Mouse (Mus musculus): ENCODE data around the gene Alpk1. TPM values are rescaled to one million over a fixed set of nuclear protein-coding genes. Genes with fewer than 3 reads are reported as not detected.

The Alpk1 gene
- polyA plus RNA-seq, 1 experiment: 3.1 TPM

DNA sequence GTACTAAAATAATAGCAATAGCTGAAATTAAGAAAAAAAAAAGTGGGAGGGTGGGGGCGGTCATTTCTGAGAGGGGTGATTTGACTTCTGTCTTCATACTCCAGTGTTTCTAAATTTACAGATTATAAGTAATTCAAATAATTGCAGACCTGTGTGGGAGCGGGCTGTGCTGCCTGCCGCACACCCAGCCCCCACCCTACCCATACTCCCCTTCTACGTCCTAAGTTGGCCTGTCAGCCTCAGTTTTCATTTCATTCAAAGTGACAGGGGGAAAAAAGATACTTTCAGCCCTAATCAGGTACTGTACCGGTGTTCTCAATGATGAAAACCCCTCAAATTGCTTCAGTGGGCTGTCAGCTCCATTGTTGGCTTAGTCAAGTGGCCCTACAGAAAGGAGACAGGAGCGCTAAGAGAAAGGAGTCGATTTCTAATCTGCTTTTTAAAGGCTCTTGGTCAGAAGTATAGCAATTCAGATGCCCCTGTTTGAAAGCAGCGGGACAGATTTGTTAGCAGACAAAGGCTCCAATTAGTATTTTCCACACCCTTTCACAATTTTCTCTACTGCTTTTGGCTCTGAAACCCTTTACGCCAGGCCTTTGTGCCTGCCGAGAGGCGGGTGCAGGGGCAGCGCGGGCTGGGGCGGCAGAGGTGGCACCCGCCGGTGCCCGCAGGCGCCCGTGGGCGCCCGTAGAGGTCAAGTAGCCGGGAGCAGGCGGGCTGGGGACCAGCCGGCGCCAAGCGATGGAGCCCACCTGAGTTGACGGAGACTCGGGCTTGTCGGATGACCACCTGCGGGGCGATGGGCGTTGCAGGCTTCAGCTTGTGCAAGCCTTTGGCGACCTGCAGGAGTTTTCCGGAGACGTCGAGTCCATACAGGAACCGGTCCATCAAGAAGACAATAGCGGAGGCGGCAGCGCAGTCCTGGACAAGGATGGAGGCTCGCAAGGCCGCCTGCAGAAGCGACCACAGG, 85.2 kb downstream of the Alpk1 start:
- no peak for DNase-seq (ENCODE audit: low read depth)

- no peak for DNase-seq (ENCODE audit: low read depth)
Measured at GRCm38 (mm10) chr3:127691230-127691629, 89.1 kb downstream of the Alpk1 start.

DNA sequence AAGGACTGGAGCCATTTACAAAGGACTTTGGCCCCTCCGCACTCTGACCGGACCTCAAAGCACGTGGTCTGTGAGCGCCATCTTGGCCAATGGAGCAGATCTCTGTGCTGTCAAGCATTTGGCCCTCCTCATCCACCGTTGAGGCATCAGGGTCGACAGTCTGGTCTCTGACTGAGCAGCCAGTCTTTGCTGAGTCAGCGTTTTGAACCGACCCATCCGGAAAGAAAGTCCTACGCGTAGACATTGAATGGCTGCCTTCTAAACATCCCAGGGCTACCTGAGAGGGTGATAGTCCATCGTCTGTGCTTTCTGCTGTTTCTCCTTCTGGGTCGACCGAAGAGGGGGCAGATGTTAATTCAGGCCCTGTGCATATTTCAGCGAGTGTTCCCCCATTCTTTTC, 100.6 kb downstream of the Alpk1 start:
- no peak for DNase-seq (ENCODE audit: low read depth)

DNA sequence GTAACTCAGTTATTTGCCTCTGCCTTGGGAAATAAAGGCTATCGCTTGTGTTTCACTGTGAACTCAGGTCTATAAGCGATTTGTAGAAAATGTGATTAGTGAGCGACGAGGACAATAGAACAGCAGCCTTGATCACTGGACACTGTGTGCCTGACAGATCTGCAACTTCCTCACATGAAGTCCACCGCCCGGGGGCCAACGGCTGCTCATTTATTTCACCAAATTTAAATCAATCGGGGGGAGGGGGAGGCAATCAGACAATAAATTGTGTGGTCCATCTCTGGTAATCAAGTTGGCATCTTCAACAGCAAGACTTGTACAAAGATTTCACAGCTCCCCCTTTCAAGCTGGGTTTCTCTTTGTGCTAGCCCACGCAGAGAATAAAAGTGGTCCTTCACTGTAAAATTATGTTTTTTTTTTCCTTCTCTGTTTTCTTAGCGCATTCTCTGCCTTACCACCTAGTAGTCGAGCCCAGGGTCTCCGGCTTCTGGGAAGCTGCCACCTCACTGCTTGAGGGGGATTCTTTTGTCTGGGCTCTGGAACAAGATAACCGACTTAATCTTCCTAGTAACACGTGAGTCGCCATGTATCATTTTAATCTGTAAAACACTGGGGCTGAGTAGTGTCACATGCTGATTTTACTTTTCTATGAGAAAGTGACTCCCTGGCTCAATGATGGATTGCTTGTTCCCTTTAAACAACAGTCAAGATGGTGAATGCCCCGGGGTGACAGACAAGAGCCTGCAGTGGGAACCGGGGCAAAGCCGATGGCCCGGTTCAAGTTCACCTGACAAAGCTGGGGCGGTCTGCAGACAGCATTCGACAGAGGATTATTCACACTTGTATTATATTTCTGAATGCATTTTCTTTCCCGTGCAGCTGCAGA, 118.4 kb downstream of the Alpk1 start:
- no peak for DNase-seq (ENCODE audit: low read depth)

- no peak for DNase-seq (ENCODE audit: low read depth)
Measured at GRCm38 (mm10) chr3:127660712-127661111, 119.6 kb downstream of the Alpk1 start.

- no peak for DNase-seq (ENCODE audit: low read depth)
Measured at GRCm38 (mm10) chr3:127651742-127652653, 128.3 kb downstream of the Alpk1 start.

GRCm38 (mm10) chr3:127646156-127646825, 134.0 kb downstream of the Alpk1 start:
- DNase-seq (ENCODE audit: low read depth): no peak

GRCm38 (mm10) chr3:127642211-127642610, 138.1 kb downstream of the Alpk1 start:
- DNase-seq (ENCODE audit: low read depth): no peak

GRCm38 (mm10) chr3:127640762-127641700, 139.3 kb downstream of the Alpk1 start:
- DNase-seq (ENCODE audit: low read depth): no peak

- DNase-seq (ENCODE audit: low read depth): no peak
Measured at GRCm38 (mm10) chr3:127639875-127640761, 140.2 kb downstream of the Alpk1 start.

GRCm38 (mm10) chr3:127634984-127635349, 145.4 kb downstream of the Alpk1 start:
- no peak for DNase-seq (ENCODE audit: low read depth)

DNA sequence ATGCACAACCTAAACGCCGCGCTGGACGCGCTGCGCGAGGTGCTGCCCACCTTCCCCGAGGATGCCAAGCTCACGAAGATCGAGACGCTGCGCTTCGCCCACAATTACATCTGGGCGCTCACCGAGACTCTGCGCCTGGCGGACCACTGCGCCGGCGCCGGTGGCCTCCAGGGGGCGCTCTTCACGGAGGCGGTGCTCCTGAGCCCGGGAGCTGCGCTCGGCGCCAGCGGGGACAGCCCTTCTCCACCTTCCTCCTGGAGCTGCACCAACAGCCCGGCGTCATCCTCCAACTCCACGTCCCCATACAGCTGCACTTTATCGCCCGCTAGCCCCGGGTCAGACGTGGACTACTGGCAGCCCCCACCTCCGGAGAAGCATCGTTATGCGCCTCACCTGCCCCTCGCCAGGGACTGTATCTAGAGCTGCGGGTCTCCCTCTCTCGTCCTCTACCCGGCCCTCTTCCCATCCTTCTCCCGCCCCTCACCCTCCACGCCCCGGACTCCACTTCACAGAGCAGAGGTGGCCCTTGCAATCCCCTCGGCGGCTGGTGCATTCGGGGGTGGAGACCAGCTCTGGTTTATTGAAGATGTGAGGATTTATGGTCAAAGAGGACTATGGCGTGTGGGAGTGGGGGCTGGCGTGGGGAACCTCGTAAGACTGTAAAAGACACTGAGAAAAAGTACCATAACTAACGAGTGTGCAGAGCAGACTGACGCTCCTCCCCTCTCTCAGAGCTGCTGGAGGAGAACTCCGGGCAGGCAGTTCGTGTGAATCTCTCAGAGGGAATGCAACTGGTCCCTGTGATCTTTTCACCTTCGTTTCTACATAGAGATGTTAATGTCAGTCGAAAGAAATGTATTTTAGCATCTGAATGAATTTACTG, 146.0 kb downstream of the Alpk1 start:
- no peak for DNase-seq (ENCODE audit: low read depth)

- no peak for DNase-seq (ENCODE audit: low read depth)
Measured at GRCm38 (mm10) chr3:127633080-127634032, 147.0 kb downstream of the Alpk1 start, which contains the start of gene Neurog2. TSS of gene Neurog2 (plus strand) at chr3:127633135.

DNA sequence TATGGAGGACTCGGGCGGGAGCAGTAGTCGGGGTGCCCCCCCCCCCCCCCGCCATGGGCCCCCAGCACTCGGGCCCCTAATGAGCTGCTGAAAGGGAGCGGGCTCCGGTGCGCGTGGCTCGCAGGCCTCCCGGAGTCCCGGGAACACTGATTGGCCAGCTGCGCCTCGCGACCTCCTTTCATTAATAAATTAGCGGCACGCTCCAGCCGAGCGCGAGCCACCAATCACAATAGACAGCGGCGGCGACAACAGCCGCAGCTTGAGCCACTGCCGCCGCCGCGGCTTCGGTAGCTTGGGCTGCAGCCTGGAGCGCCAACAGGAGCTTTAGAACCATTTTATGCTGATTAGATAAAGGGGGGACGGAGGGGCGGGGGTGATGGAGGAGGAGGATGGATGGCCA, 147.8 kb downstream of the Alpk1 start:
- no peak for DNase-seq (ENCODE audit: low read depth)

- DNase-seq (ENCODE audit: low read depth): no peak
Measured at GRCm38 (mm10) chr3:127631582-127631981, 148.7 kb downstream of the Alpk1 start.

GRCm38 (mm10) chr3:127630735-127631372, 149.5 kb downstream of the Alpk1 start:
- DNase-seq (ENCODE audit: low read depth): no peak
